ENCODE assay signal across 21 mouse cellular contexts in the genomic region with DNA sequence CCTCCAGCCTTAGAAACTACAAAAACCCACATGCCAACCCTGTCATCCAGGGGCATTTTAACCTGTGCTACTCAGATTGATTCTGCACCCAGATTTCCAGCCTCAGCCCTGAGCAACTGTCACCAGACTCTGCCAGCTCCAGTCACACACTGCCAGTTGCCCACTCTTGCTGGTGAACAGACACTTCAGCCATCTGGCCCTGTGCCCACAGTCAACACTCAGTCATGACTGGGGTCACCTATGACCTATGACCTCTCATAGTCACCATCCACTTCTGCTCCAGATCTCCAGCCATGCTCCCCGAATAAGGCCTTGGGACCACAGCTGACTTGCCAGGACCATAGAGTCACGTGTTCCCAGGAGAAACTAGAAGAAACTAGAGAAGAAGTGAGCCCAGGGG.
DNase-seq lines count a peak whose midpoint lies in the region; ATAC-seq lines count a peak whose summit lies in the region.
"Had no signal": no experiment of that assay in that cellular context is flagged by ENCODE, and none has a peak within 500 bp of the region (broad histone marks: within the 10 kb centered on the region; RNA-seq: fewer than 3 reads in every experiment).

No protein-coding gene starts in this region.

- no peaks in the 10 kb centered on the region for H3K9me3 ChIP-seq in embryonic facial prominence, embryonic 12.5 days
- no peaks in the 10 kb centered on the region for H3K9me3 ChIP-seq in embryonic facial prominence, embryonic 10.5 days
- H3K9me3 ChIP-seq: embryonic facial prominence, embryonic 13.5 days; embryonic facial prominence, embryonic 15.5 days; forebrain, embryonic 10.5 days; forebrain, embryonic 12.5 days had no signal

- DNase-seq in embryonic facial prominence, embryonic 10.5 days (ENCODE audit: low spot score), result no peak
- DNase-seq in kidney, postnatal 10 days, result peak; percentile 22
- no peak for DNase-seq in kidney, adult 9 months
- DNase-seq in right cerebral cortex, postnatal 4 days, result peak; percentile 19
- no peak for DNase-seq in right cerebral cortex, postnatal 36 days (ENCODE audit: low spot score in 2 of 2)
- DNase-seq: adrenal gland, adult 2 months; adrenal gland, postnatal 10 days; adrenal gland, postnatal 25 days; cerebellum, adult 11 months; cerebellum, adult 18-20 months; cerebellum, adult 8-10 months; cerebellum, postnatal 36 days; embryo, embryonic 11 days had no signal

- ATAC-seq in embryonic facial prominence, embryonic 12.5 days (ENCODE audit: insufficient number of reproducible peaks, insufficient read depth, low FRiP score, low TSS enrichment), result 0 out of 2 replicates have a peak, but pooled peaks have one; percentile 28
- ATAC-seq: forebrain, embryonic 14.5 days; forebrain, embryonic 16.5 days had no signal

- H3K4me2 ChIP-seq in embryonic facial prominence, embryonic 12.5 days (replicated peaks), result no peak overlapping the region
- H3K4me2 ChIP-seq: embryonic facial prominence, embryonic 13.5 days; embryonic facial prominence, embryonic 15.5 days; forebrain, embryonic 12.5 days had no signal

- no peaks in the 10 kb centered on the region for H3K4me1 ChIP-seq in embryonic facial prominence, embryonic 12.5 days
- no peaks in the 10 kb centered on the region for H3K4me1 ChIP-seq in embryonic facial prominence, embryonic 10.5 days

- H3K9ac ChIP-seq in embryonic facial prominence, embryonic 12.5 days, result no peak overlapping the region
- H3K9ac ChIP-seq: embryonic facial prominence, embryonic 13.5 days; embryonic facial prominence, embryonic 15.5 days; forebrain, embryonic 12.5 days had no signal

- H3K27me3 ChIP-seq in embryonic facial prominence, embryonic 12.5 days, result no peaks in the 10 kb centered on the region
- H3K27me3 ChIP-seq in embryonic facial prominence, embryonic 10.5 days (replicated peaks; ENCODE audit: low read depth, poor library complexity, severe bottlenecking), result peaks cover 5% of the 10 kb centered on the region; the same call in 1 of the 2 replicates
- H3K27me3 ChIP-seq: embryonic facial prominence, embryonic 15.5 days had no signal

- H3K27ac ChIP-seq in embryonic facial prominence, embryonic 12.5 days, result no peak overlapping the region
- no peak overlapping the region for H3K27ac ChIP-seq in embryonic facial prominence, embryonic 10.5 days (replicated peaks)
- H3K27ac ChIP-seq: embryonic facial prominence, embryonic 13.5 days; forebrain, embryonic 10.5 days; forebrain, embryonic 12.5 days had no signal

- WGBS in embryonic facial prominence, embryonic 12.5 days, result 83% methylated on average over 2 of the region's 2 CpGs
- 89% methylated on average over 2 of the region's 2 CpGs for WGBS in embryonic facial prominence, embryonic 10.5 days

- H3K36me3 ChIP-seq in embryonic facial prominence, embryonic 12.5 days, result no peaks in the 10 kb centered on the region
- H3K36me3 ChIP-seq in embryonic facial prominence, embryonic 10.5 days (replicated peaks), result no peaks in the 10 kb centered on the region
- H3K36me3 ChIP-seq: embryonic facial prominence, embryonic 13.5 days; embryonic facial prominence, embryonic 15.5 days; forebrain, embryonic 10.5 days; forebrain, embryonic 12.5 days had no signal

- no peak overlapping the region for H3K4me3 ChIP-seq in embryonic facial prominence, embryonic 12.5 days
- no peak overlapping the region for H3K4me3 ChIP-seq in embryonic facial prominence, embryonic 10.5 days
- H3K4me3 ChIP-seq: embryonic facial prominence, embryonic 13.5 days; embryonic facial prominence, embryonic 15.5 days; erythroblast, embryonic 14.5 days; forebrain, embryonic 10.5 days; forebrain, embryonic 12.5 days had no signal

Comparison
In these comparisons a context has a peak if more than half of its experiments do, and no peak if none do; other contexts are left out.
1. DNase-seq: peak in kidney, postnatal 10 days (single experiment) and right cerebral cortex, postnatal 4 days (single experiment); none in embryonic facial prominence, embryonic 10.5 days (single experiment), kidney, adult 9 months (single experiment) and right cerebral cortex, postnatal 36 days (0 of 2).